Mouse (Mus musculus) hindbrain, embryonic 14.5 days (tissue): ENCODE measurements around the gene Glg1. TPM values are rescaled to one million over a fixed set of nuclear protein-coding genes. Genes with fewer than 3 reads are reported as not detected.
"Not testable (repeated sequence)": the region's sequence is repeated elsewhere in the genome, so short reads cannot be mapped to it uniquely, and the experiment has no call there.

Experiments
- ATAC-seq: fragments of 200-750 bp; cut with Nextera tagmentation; 2 replicates; pipeline ENCODE4 v1.8.0; 2017; ENCODE audit warnings: moderate number of reproducible peaks, mild to moderate bottlenecking, moderate TSS enrichment, moderate library complexity; ENCODE audit not compliant: low FRiP score
- DNase-seq: peaks from one replicate; pipeline ENCODE4 v3.0.0-alpha.2; 2015; ENCODE audit warnings: low spot score
- H3K27ac ChIP-seq: fragments of 300-500 bp; sonication (generic); 2 replicates; pipeline ENCODE4 v1.5.1; 2014; ENCODE audit warnings: mild to moderate bottlenecking, moderate library complexity
- H3K27me3 ChIP-seq: fragments of 300-500 bp; sonication (generic); 2 replicates; pipeline ENCODE4 v1.6.1; 2014; ENCODE audit warnings: mild to moderate bottlenecking, low read length, mixed read lengths; ENCODE audit not compliant: control insufficient read depth, insufficient read depth
- H3K36me3 ChIP-seq: fragments of 300-500 bp; sonication (generic); replicated peaks from 2 replicates; pipeline ENCODE4 v1.6.1; 2014; ENCODE audit not compliant: control insufficient read depth, insufficient read depth
- H3K4me1 ChIP-seq: fragments of 300-500 bp; sonication (generic); replicated peaks from 2 replicates; pipeline ENCODE4 v1.6.1; 2014; ENCODE audit warnings: antibody characterized with exemption, low read length, mixed read lengths; ENCODE audit not compliant: control insufficient read depth, insufficient read depth
- H3K4me2 ChIP-seq: fragments of 300-500 bp; sonication (generic); replicated peaks from 2 replicates; pipeline ENCODE4 v1.6.1; 2014; ENCODE audit warnings: mild to moderate bottlenecking, moderate library complexity
- H3K4me3 ChIP-seq: fragments of 300-500 bp; sonication (generic); replicated peaks from 2 replicates; pipeline ENCODE4 v1.5.1; 2014; ENCODE audit warnings: mild to moderate bottlenecking, low read length
- H3K9ac ChIP-seq: fragments of 300-500 bp; sonication (generic); 2 replicates; pipeline ENCODE4 v1.6.1; 2014
- H3K9me3 ChIP-seq: fragments of 300-500 bp; sonication (generic); 2 replicates; pipeline ENCODE4 v1.6.1; 2016; ENCODE audit warnings: low read length; ENCODE audit not compliant: control insufficient read depth
- WGBS: fragments of 180-500 bp; shearing (Covaris S2); extraction: QIAGEN DNeasy Blood & Tissue Kit; methylation state at CpG from one replicate; pipeline ENCODE4 v1.1.7; 2014; 5-methylcytosine and 5-hydroxymethylcytosine counted together
- polyA plus RNA-seq: library from polyadenylated mRNA; unstranded; fragments of >200 nt; fragmentation: Nextera tagmentation; extraction: Ambion mirVana; gene quantifications from 2 replicates; pipeline ENCODE4 v1.2.1, GENCODE M21; 2014

Gene Glg1
- polyA plus RNA-seq, result 85.8 and 89.0 TPM in 2 replicates

GRCm38 (mm10) chr8:111258631-111259407, at the start of gene Glg1:
Glg1 (minus strand) TSS chr8:111259216.
- peak within 1 kb of the TSS; percentile 99 for H3K27ac ChIP-seq
- H3K36me3 ChIP-seq, result no peaks in the 10 kb centered on the region
- H3K4me1 ChIP-seq, result peaks cover 13% of the 10 kb centered on the region
- no peaks in the 10 kb centered on the region for H3K27me3 ChIP-seq
- H3K4me3 ChIP-seq, result peak within 1 kb of the TSS; percentile 87
- DNase-seq (peak; percentile 94), ATAC-seq (peak; percentile 93)
- no peaks in the 10 kb centered on the region for H3K9me3 ChIP-seq
- H3K9ac ChIP-seq, result peak within 1 kb of the TSS; percentile 96
- H3K4me2 ChIP-seq, result peak within 1 kb of the TSS; percentile 68
- WGBS, result under 1% methylated on average over 76 of the region's 76 CpGs

GRCm38 (mm10) chr8:111305031-111305730, 46.2 kb upstream of the Glg1 start:
- no peak for ATAC-seq
- no peak overlapping the region for H3K4me2 ChIP-seq
- H3K9me3 ChIP-seq, result no peaks in the 10 kb centered on the region
- H3K4me3 ChIP-seq, result no peak overlapping the region
- no peak for DNase-seq
- H3K36me3 ChIP-seq, result no peaks in the 10 kb centered on the region
- no peak overlapping the region for H3K9ac ChIP-seq
- no peaks in the 10 kb centered on the region for H3K27me3 ChIP-seq
- no peak overlapping the region for H3K27ac ChIP-seq
- WGBS, result 31% methylated on average over 5 of the region's 5 CpGs
- H3K4me1 ChIP-seq, result no peaks in the 10 kb centered on the region

GRCm38 (mm10) chr8:111304359-111304758, 45.3 kb upstream of the Glg1 start:
- no peak overlapping the region for H3K9ac ChIP-seq
- 90% methylated on average over 3 of the region's 3 CpGs for WGBS
- no peaks in the 10 kb centered on the region for H3K27me3 ChIP-seq
- no peaks in the 10 kb centered on the region for H3K36me3 ChIP-seq
- peaks cover under 1% of the 10 kb centered on the region; the same call in 1 of the 2 replicates for H3K4me1 ChIP-seq
- no peak overlapping the region for H3K27ac ChIP-seq
- no peak overlapping the region for H3K4me3 ChIP-seq
- no peak overlapping the region for H3K4me2 ChIP-seq
- no peak for ATAC-seq
- no peak for DNase-seq
- H3K9me3 ChIP-seq, result no peaks in the 10 kb centered on the region

- H3K9me3 ChIP-seq, H3K4me3 ChIP-seq, H3K27ac ChIP-seq, H3K27me3 ChIP-seq, DNase-seq, H3K4me2 ChIP-seq, H3K36me3 ChIP-seq, ATAC-seq, H3K9ac ChIP-seq, H3K4me1 ChIP-seq: not testable (repeated sequence)
- 88% methylated on average over 5 of the region's 5 CpGs for WGBS
Observed at GRCm38 (mm10) chr8:111303076-111303803, 44.2 kb upstream of the Glg1 start.

GRCm38 (mm10) chr8:111300597-111301546, 41.9 kb upstream of the Glg1 start:
- peaks cover 5% of the 10 kb centered on the region; the same call in 1 of the 2 replicates for H3K4me1 ChIP-seq
- no peaks in the 10 kb centered on the region for H3K9me3 ChIP-seq
- peaks cover 10% of the 10 kb centered on the region for H3K36me3 ChIP-seq
- no peak overlapping the region for H3K9ac ChIP-seq
- H3K27ac ChIP-seq, result no peak overlapping the region
- DNase-seq (no peak), ATAC-seq (no peak)
- H3K4me3 ChIP-seq, result peak overlapping the region; percentile 65; the same call in 1 of the 2 replicates
- H3K27me3 ChIP-seq, result no peaks in the 10 kb centered on the region
- 66% methylated on average over 11 of the region's 11 CpGs for WGBS
- H3K4me2 ChIP-seq, result peak overlapping the region; percentile 26; the same call in 1 of the 2 replicates

- Histone ChIP-seq H3K4me1 (peaks cover 5% of the 10 kb centered on the region; the same call in 1 of the 2 replicates), H3K4me2 (peak within 1 kb of the TSS; percentile 77), H3K27me3 (no peaks in the 10 kb centered on the region), H3K9me3 (no peaks in the 10 kb centered on the region), H3K4me3 (peak within 1 kb of the TSS; percentile 65), H3K9ac (peak within 1 kb of the TSS; percentile 75), H3K36me3 (peaks cover 17% of the 10 kb centered on the region), H3K27ac (peak within 1 kb of the TSS; percentile 71)
- WGBS, result under 1% methylated on average over 67 of the region's 67 CpGs
- DNase-seq, result peak; percentile 91
- peak; percentile 100 for ATAC-seq
Observed at GRCm38 (mm10) chr8:111299821-111300568, 41.0 kb upstream of the Glg1 start, which contains the start of gene Rfwd3. Rfwd3 (minus strand) TSS chr8:111300222.

GRCm38 (mm10) chr8:111299363-111299820, 40.4 kb upstream of the Glg1 start:
- DNase-seq (no peak), ATAC-seq (no peak; the same call in 1 of the 2 replicates)
- WGBS, result under 1% methylated on average over 28 of the region's 28 CpGs

GRCm38 (mm10) chr8:111298011-111298410, 39.0 kb upstream of the Glg1 start:
- Histone ChIP-seq H3K27ac (no peak overlapping the region), H3K9ac (peak overlapping the region; percentile 10; the same call in 1 of the 2 replicates), H3K4me2 (no peak overlapping the region), H3K36me3 (peaks cover 36% of the 10 kb centered on the region), H3K9me3 (no peaks in the 10 kb centered on the region), H3K4me1 (peaks cover 5% of the 10 kb centered on the region; the same call in 1 of the 2 replicates), H3K27me3 (no peaks in the 10 kb centered on the region), H3K4me3 (no peak overlapping the region)
- no peak for DNase-seq
- 88% methylated on average over 1 of the region's 1 CpGs for WGBS
- no peak for ATAC-seq

More at GRCm38 (mm10) chr8:111299363-111299820, 40.4 kb upstream of the Glg1 start:
- peak overlapping the region; percentile 77 for H3K4me2 ChIP-seq
- no peaks in the 10 kb centered on the region for H3K9me3 ChIP-seq
- H3K27me3 ChIP-seq, result no peaks in the 10 kb centered on the region
- peak overlapping the region; percentile 75 for H3K9ac ChIP-seq
- H3K36me3 ChIP-seq, result peaks cover 22% of the 10 kb centered on the region
- H3K4me1 ChIP-seq, result peaks cover 5% of the 10 kb centered on the region; the same call in 1 of the 2 replicates
- peak overlapping the region; percentile 71 for H3K27ac ChIP-seq
- H3K4me3 ChIP-seq, result peak overlapping the region; percentile 65
